14 mouse cellular contexts compared by ENCODE assay signal in the genomic region with DNA sequence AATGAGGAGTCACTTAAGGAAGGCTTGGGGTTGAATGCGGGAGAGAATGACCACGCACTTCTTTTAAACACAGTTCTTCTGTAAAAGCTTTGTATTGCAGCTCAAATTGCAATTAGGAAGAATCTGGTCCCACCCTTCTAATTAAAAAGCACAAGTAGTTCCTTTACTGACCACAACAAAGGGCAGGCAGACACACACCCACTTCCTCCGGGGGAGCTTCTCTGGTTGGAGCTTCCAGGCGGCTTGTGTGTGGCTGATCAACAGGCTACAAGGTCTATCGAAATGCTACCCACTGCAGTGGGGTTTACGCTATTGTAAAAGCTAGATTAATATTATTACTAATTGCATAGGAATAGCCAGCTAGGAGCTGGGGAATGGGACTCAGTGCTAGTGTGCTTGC. TPM values are rescaled to one million over a fixed set of nuclear protein-coding genes. Genes with fewer than 3 reads are reported as not detected.
DNase-seq lines count a peak whose midpoint lies in the region; ATAC-seq and TF ChIP-seq lines count a peak whose summit lies in the region.
"Had no signal": no experiment of that assay in that cellular context is flagged by ENCODE, and none has a peak within 500 bp of the region (broad histone marks: within the 10 kb centered on the region; RNA-seq: fewer than 3 reads in every experiment).

No protein-coding gene starts in this region.

- TF ChIP-seq POLR2A in ES-Bruce4 (IDR thresholded peaks at IDR 0.05; ENCODE audit: insufficient read depth, low read length): no peak

- WGBS in midbrain, postnatal 0 days: 87% methylated on average over 6 of the region's 6 CpGs

- no peaks in the 10 kb centered on the region; the same call in 1 of the 2 replicates for H3K9me3 ChIP-seq in ES-Bruce4 (replicated peaks; ENCODE audit: control insufficient read depth, insufficient read depth, low read length, poor library complexity, severe bottlenecking)
- H3K9me3 ChIP-seq in midbrain, postnatal 0 days (ENCODE audit: low read length): no peaks in the 10 kb centered on the region
- H3K9me3 ChIP-seq: forebrain, embryonic 13.5 days; G1E; limb, embryonic 15.5 days had no signal

- no peak overlapping the region for H3K4me2 ChIP-seq in midbrain, postnatal 0 days (ENCODE audit: low read depth, low read length, poor library complexity, severe bottlenecking)
- H3K4me2 ChIP-seq: forebrain, embryonic 13.5 days; limb, embryonic 15.5 days had no signal

- H3K36me3 ChIP-seq in ES-Bruce4 (ENCODE audit: control insufficient read depth, insufficient read depth, low read length, poor library complexity, severe bottlenecking): no peaks in the 10 kb centered on the region
- no peaks in the 10 kb centered on the region for H3K36me3 ChIP-seq in midbrain, postnatal 0 days (ENCODE audit: insufficient read depth, low read length)
- H3K36me3 ChIP-seq: G1E; limb, embryonic 15.5 days had no signal

- no peaks in the 10 kb centered on the region for H3K27me3 ChIP-seq in ES-Bruce4 (ENCODE audit: control insufficient read depth, insufficient read depth, low read length, poor library complexity, severe bottlenecking)
- H3K27me3 ChIP-seq in midbrain, postnatal 0 days (ENCODE audit: insufficient read depth, low read length): no peaks in the 10 kb centered on the region

- no peak for TF ChIP-seq EP300 in ES-Bruce4 (IDR thresholded peaks at IDR 0.05; ENCODE audit: insufficient read depth, low read depth, low read length)

- peak; percentile 99 for ATAC-seq in inflammation-experienced regulatory T-cells, adult 6 months
- no peak for ATAC-seq in midbrain, postnatal 0 days (ENCODE audit: low FRiP score)
- ATAC-seq: forebrain, embryonic 13.5 days had no signal

- no peak overlapping the region for H3K4me3 ChIP-seq in layer of hippocampus, adult 2 months
- no peak overlapping the region for H3K4me3 ChIP-seq in ES-Bruce4 (ENCODE audit: low read depth, low read length)
- H3K4me3 ChIP-seq in midbrain, postnatal 0 days (ENCODE audit: low read depth, low read length): no peak overlapping the region
- H3K4me3 ChIP-seq: forebrain, embryonic 13.5 days; limb, embryonic 15.5 days had no signal

- no peak for DNase-seq in layer of hippocampus, adult 2 months (ENCODE audit: low spot score in 2 of 2)
- DNase-seq in layer of hippocampus, postnatal 36 days: no peak
- DNase-seq in thymus, postnatal 0 days (ENCODE audit: low spot score): peak; percentile 61
- DNase-seq in kidney, adult 11 months: no peak
- no peak for DNase-seq in layer of hippocampus, postnatal 14 days (ENCODE audit: low spot score in 2 of 2)
- no peak for DNase-seq in midbrain, postnatal 0 days (ENCODE audit: low spot score)
- DNase-seq: adrenal gland, postnatal 10 days; gastrocnemius, postnatal 25 days; kidney, adult 2 months had no signal

- peaks cover 4% of the 10 kb centered on the region for H3K4me1 ChIP-seq in ES-Bruce4 (ENCODE audit: control insufficient read depth, insufficient read depth, low read length)
- H3K4me1 ChIP-seq in midbrain, postnatal 0 days (ENCODE audit: insufficient read depth, low read length): no peaks in the 10 kb centered on the region

- TF ChIP-seq CTCF in layer of hippocampus, adult 2 months (conservative IDR thresholded peaks at IDR 0.05): peak; percentile 21; the same call in 1 of the 2 replicates
- no peak for TF ChIP-seq CTCF in ES-Bruce4 (IDR thresholded peaks at IDR 0.05; ENCODE audit: low read depth, low read length)
- TF ChIP-seq CTCF in midbrain, postnatal 0 days (IDR thresholded peaks at IDR 0.05): no peak

- no peak overlapping the region for H3K27ac ChIP-seq in layer of hippocampus, adult 2 months
- peak overlapping the region; percentile 80 for H3K27ac ChIP-seq in ES-Bruce4 (ENCODE audit: insufficient read depth, low read length)
- no peak overlapping the region for H3K27ac ChIP-seq in midbrain, postnatal 0 days (ENCODE audit: low read depth, low read length)
- H3K27ac ChIP-seq: forebrain, embryonic 13.5 days; limb, embryonic 15.5 days had no signal

- no peak overlapping the region for H3K9ac ChIP-seq in ES-Bruce4 (ENCODE audit: low read depth, poor library complexity, severe bottlenecking)
- no peak overlapping the region for H3K9ac ChIP-seq in midbrain, postnatal 0 days (replicated peaks; ENCODE audit: low read length, poor library complexity, severe bottlenecking)
- H3K9ac ChIP-seq: forebrain, embryonic 13.5 days; limb, embryonic 15.5 days had no signal

RNA-seq across cellular contexts. Expression of a gene that starts 45.2 kb away (rescaled TPM):
- under 1 TPM; 0.34 to 0.72 TPM for total RNA-seq in layer of hippocampus, adult 2 months (2021)
- under 1 TPM; 0.53 to 0.85 TPM for total RNA-seq in layer of hippocampus, postnatal 36 days (2021)
- 12.8 and 15.3 TPM in 2 replicates for polyA plus RNA-seq in ES-Bruce4 (2011; ENCODE audit: insufficient read depth, insufficient read length, low read depth, missing spikeins)
- polyA plus RNA-seq in inflammation-experienced regulatory T-cells, adult 6 months (2017; shearing (Covaris generic)): 10 to 100 TPM; 11.2 to 27.7 (median 12.4) TPM
- polyA plus RNA-seq in thymus, postnatal 0 days (2015; fragmentation: Nextera tagmentation; extraction: Ambion mirVana): 0.51 and 0.65 TPM in 2 replicates
- 1 to 10 TPM in 1 of 2 experiments, under 1 TPM in 1; 0.98 to 1.2 TPM for total RNA-seq in layer of hippocampus, postnatal 14 days (2021)
- total RNA-seq in midbrain, postnatal 0 days (2014; rRNA removed): 0.42 and 2.0 TPM in 2 replicates
- 0.09 and 0.12 TPM in 2 replicates for polyA plus RNA-seq in midbrain, postnatal 0 days (2015; fragmentation: Nextera tagmentation; extraction: Ambion mirVana)
